Mouse (Mus musculus) thymus, postnatal 10 days (tissue): ENCODE measurements around the gene Pkd1.

Experiments used
- DNase-seq, 2 experiments: peaks; one replicate each; pipeline ENCODE4 v3.0.0; 2021; ENCODE audit warnings: low spot score in 2 of 2

Pkd1 gene

DNA sequence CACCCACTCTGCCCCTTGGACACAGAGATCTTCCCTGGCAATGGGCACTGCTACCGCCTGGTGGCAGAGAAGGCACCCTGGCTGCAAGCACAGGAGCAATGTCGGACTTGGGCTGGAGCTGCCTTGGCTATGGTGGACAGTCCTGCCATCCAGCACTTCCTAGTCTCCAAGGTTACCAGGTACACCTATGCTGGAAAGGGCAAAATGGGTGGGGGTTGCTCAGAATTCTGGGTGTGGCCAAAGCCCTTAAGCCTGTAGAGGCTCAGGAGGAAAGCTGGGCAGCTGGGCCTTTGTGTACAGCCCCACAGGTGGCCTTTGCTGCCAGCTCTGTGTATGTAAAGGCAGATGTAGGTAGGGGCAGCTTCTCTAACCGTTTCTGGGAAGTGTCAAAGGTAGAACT is 16.2 kb downstream of the Pkd1 start:
- DNase-seq = no peak

DNA sequence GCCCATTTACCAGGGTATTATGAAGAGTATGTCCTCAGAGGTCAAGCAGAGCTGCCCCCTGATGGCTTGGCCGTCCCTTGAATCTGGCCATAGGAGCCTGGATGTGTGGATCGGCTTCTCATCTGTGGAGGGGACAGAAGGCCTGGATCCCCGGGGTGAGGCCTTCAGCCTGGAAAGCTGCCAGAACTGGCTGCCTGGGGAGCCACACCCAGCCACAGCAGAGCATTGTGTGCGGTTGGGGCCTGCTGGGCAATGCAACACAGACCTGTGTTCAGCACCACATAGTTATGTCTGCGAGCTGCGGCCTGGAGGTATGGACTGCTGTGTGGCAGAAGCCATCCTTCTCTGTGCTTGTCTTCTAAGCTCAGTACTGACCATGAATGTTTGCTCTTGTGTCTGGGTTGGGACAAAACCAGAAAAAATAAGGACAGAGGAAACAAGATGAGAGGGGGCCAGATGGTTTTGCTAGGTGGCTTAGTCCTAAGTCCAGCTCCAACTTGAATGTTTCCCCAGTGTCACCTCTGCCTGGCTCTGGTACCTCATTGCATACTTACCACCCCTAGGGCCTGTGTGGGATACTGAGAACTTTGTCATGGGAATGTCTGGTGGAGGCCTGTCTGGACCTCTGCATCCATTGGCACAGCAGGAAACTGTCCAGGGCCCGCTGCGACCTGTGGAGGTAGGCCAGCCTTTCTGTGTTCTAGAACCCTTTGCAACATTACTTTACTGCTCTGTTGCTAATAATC is 17.6 kb downstream of the Pkd1 start:
- no peak for DNase-seq

DNA sequence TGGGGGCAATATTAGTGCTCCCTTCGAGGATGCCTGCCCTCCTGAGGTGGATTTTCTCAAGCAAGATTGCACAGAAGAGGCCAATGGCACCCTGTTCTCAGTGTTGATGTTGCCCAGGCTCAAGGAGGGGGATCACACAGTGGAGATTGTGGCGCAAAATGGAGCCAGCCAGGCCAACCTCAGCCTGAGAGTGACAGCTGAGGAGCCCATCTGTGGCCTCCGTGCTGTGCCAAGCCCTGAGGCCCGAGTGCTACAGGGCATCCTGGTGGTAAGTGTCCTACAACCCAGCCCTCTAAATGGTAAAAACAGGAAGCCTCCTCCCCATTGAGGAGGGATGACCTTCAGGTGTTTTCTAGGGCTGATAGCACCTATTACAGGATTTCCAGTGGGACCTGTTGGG is 20.2 kb downstream of the Pkd1 start:
- DNase-seq = no peak

DNA sequence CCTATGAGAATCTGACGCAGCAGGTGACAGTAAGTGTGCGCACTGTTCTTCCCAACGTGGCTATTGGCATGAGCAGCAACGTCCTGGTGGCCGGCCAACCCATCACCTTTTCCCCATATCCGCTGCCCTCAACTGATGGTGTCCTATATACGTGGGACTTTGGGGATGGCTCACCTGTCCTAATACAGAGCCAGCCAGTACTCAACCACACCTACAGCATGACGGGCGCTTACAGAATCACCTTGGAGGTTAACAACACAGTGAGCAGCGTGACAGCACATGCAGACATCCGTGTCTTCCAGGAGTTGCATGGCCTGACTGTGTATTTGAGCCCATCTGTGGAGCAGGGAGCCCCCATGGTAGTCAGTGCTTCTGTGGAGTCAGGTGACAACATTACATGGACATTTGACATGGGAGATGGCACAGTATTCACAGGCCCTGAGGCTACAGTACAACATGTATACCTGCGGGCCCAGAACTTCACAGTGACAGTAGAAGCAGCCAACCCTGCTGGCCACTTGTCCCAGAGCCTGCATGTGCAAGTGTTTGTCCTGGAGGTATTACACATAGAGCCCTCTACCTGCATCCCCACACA is 23.1 kb downstream of the Pkd1 start:
- no peak for DNase-seq

DNA sequence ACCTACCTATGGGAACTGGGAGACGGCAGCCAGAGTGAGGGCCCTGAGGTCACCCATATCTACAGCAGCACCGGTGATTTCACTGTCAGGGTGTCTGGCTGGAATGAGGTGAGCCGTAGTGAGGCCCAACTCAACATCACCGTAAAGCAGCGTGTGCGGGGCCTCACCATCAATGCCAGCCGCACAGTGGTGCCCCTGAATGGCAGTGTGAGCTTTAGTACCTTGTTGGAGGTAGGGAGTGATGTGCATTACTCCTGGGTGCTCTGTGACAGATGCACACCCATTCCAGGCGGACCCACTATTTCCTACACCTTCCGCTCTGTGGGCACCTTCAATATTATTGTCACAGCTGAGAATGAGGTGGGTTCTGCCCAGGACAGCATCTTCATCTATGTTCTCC is 24.2 kb downstream of the Pkd1 start:
- DNase-seq = no peak

DNA sequence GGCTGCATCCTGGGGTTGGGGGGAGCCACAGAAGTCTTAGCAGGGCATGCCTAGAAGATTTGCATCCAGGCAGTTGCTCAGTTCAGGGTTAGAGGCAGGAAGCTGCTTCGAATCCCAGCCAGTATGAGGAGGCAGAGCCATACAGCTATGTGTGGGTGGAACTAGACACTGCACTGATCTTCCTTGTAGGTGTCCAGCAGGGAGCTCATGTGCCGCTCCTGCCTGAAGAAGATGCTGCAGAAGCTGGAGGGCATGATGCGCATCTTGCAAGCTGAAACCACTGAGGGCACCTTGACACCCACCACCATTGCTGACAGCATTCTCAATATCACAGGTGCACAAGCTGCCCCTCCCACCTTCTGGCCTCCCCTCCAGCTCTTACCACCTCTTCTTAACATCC is 29.9 kb downstream of the Pkd1 start:
- DNase-seq = no peak

DNA sequence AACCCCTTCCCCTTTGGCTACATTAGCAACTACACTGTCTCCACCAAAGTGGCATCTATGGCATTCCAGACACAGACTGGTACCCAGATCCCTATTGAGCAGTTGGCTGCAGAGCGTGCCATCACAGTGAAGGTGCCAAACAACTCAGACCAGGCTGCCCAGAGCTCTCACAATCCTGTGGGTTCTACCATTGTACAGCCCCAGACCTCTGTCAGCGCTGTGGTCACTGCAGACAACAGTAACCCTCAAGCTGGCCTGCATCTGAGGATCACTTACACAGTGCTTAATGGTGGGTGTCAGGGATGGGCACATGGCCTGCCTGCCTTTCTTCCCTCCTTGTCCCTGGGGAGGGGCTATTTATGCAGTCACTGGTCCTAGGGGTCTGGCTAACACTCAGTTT is 30.7 kb downstream of the Pkd1 start:
- no peak for DNase-seq

DNA sequence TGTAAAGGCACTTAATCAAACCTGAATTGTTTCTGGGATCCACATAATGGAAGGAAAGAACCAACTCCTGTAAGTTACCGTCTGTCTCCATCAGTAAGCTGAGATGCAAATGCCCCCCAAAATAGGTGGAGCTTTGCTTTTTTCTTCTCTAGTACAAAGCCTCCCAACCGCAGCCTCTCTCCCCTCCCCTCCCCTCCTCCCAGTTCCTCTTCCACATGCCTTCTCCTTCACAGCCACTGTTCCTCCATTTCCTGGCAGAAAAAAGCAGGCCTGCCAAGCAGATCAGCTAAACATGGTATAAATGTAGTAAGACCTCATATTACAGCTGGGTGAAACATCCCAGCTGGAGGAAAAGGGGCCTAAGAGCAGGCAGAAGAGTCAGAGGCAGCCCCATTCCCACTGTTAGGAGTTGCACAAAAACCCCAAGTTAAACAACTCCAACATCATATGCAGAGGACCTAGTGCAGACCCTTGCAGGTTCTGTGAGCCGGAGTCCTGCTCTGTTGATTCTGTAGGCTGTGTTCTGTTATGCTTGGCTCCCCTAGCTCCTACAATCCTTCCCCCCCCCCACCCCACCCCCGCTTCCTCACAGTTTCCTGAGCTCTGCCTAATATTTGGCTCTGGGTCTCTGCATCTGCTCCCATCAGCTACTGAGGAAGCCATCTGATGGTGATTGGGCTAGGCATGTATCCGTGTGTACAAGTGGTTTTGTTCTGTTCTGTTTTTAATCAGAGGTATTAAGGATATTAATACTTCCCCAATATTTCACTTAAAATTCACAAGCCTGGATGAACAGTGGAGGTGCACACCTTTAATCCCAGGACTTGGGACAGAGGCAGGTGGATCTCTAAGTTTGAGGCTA is 34.2 kb downstream of the Pkd1 start:
- DNase-seq = no peak

DNA sequence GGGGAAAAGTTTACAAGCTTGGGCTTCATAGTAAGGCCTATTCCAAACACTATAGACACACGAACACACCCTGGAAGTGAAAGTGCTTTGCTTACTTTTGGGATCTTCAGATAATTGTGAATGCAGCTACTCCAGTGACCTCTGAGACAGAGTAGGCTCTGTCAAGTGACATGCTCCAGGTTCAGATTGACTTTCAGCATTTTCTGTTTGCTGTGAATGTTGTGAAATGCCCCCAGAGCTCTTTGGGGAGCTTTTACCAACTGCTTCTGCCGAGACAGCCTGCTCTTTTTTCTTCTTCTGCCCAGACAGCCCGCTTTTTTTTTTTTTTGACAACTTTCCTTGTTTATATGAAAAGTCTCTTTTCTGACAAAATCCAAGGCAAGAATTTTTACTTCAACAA is 34.9 kb downstream of the Pkd1 start:
- no peak for DNase-seq

DNA sequence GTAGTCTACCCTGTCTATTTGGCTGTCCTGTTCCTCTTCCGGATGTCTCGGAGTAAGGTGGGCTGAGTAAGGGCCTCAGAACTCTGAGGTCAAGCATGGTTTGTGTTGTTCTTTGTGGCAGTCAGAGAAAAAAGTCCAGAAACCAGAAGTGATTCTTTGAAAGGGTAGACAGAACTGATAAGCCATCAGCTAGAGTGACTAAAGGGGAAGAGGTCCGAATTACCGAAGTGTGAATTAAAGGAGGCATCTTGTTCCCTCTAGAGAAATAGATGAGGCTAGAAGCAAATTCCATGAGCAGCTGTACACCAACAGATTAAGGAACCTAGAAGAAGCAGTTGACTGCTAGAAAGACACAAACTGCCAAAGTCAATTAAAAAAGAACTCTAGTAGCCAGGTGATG is 36.9 kb downstream of the Pkd1 start:
- no peak for DNase-seq

DNA sequence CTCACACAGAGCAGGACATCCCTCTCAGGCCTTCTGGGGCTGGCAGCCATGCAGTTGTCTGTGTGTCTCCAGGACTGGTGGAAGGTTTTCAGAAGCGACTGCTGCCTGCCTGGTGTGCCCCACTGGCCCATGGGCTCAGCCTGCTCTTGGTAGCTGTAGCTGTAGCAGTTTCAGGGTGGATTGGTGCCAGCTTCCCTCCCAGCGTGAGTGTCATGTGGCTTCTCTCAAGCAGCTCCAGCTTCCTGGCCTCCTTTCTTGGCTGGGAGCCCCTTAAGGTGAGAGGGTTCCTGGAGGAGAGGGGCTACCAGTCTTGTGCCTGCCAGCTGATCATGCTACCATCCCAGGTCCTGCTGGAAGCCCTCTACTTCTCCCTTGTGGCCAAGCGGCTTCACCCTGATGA is 41.3 kb downstream of the Pkd1 start:
- DNase-seq = no peak

DNA sequence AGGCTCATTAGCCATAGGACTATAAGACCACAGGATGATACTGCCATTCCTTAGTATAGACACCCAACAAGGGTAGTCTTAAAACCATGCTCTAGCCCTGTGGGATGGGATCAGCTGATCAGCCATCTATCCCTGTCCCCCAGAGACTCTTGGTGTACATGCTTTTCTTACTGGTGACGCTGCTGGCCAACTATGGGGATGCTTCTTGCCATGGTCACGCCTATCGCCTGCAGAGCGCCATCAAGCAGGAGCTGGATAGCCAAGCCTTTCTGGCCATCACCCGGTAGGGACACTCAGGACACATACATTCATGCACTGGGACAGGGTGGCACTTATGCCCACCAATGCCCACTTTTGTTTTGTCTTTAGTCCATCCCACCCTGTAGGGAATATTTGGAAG is 42.1 kb downstream of the Pkd1 start:
- DNase-seq = no peak

DNA sequence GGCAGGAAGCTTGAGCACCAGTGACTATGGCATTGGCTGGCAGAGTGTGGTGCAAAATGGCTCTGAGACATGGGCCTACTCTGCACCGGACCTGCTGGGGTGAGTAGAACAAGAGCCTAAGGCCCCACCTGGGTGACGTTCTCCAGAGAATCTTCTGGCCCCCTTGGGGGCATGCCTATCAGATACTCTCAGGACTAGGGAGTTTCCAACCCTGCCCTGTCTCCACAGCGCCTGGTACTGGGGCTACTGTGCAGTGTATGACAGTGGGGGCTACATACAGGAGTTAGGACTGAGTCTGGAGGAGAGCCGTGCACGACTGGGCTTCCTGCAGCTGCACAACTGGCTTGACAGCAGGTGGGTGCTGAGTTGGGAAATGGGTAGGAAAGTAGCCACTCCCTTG is 43.6 kb downstream of the Pkd1 start:
- no peak for DNase-seq

DNA sequence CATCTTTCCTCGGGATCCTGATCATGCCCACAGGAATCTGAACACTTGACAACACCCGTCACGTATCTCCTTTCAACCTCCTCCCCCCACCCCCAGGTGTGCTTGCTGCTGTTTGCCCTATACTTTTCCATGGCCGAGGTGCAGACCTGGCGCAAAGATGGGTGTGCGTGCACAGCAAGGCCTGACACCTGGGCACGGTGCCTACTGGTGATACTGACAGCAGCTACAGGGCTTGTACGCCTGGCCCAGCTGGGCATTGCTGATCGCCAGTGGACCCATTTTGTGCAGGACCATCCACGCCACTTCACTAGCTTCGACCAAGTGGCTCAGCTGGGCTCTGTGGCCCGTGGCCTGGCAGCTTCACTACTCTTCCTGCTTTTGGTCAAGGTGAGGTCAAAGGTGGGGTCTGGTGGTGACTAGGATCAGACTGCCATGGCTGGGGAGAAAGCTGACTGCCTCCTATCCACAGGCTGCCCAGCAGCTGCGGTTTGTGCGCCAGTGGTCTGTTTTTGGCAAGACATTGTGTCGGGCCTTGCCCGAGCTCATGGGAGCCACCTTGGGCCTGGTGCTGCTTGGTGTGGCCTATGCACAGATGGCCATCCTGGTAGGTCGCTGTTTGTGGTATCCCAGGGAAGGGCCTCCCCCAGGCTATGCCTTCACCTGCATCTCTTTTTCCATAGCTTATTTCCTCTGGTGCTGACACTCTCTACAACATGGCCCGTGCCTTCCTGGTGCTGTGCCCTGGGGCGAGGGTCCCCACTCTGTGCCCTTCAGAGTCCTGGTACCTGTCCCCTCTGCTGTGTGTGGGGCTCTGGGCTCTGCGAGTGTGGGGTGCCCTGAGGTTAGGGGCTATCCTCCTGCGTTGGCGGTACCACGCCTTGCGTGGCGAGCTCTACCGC is 44.6 kb downstream of the Pkd1 start:
- DNase-seq = no peak

DNA sequence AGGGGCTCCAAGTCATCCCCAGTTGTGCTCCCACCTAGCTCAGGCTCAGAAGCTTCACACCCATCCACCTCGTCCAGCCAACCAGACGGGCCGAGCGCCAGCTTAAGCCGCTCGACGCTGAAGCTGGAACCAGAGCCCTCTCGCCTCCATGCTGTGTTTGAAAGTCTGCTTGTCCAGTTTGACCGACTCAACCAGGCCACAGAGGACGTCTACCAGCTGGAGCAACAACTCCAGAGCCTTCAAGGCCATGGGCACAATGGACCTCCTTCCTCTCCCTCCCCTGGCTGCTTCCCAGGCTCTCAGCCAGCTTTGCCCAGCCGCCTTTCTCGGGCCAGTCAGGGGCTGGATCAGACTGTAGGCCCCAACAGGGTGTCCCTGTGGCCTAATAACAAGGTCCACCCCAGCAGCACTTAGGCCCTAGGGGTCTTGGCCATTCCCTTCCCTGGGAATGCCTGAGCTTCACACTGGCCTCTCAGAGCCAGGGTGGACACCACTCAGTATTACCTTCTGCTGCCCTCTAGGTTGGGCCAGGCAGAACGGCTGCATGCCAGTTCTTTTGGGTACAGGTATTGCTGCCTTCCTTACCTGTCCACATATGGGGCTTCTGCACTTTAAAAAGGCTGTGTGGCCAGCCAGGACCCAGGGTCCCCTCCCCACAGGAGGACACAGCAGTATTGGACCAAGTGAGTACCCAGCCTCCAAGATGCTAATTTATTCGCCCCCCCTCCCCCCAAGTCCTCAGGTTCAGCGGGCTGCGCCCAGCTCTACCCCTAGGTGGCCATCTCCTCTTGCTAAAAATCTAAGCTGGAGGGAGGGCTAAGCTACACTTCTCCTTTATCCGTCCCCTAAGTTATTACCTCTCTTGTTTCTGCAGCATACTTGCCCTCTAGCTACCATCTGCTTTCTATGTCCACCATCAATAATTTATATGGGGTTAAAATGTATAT is 45.8 kb downstream of the Pkd1 start:
- DNase-seq = no peak

DNA sequence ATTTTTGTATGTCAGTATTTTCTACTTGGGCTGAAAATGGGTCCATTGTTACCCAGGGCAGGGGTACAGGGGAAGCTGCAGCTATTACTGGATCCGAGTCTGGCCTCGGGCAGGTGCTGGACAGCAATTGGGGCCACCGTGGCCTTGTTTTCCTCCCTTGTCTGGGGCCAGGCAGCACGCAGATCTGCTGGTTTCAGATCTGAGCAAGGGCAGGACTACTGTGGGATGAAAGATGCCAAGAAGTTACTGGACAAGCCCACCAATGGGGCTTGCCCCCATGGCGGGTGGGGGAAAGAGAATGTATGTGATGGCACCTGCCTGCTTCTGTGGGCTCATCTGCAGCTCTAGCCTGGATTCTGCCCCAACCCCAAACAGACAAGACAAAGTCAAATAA is 46.4 kb downstream of the Pkd1 start:
- no peak for DNase-seq

DNA sequence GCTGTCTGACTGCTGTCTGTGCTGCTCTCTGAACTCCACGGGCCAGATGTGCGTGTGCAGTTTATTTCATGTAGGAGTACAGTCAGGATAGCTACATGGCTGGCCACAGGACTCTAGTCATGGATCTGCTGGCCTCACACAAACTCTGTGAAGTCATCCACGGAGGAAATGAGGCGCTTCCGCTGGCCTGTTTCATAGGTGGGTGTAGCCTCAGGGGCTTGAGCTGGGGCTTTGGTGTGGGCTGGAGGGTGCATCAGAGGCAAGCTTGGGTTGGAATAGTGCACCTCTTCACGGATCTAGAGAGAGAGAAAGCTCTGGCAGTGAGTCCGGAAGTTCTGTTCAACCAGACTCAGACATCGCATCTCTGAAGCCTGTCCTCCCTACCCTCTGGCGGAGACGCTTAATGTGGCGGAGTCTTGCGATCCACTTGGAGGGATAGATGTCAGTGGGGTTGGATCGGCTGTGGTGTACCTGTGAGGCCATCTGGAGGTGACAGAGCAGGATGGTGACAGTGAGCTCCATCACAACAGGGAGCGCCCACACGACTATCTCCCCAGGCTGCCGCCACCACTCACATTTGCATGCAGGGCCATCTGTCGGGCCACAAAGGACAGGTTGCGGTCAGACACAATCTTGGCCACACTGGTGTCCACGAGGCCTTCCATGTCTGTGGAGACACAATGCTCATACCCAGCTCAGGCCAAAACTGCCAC is 47.0 kb downstream of the Pkd1 start:
- DNase-seq = no peak

DNA sequence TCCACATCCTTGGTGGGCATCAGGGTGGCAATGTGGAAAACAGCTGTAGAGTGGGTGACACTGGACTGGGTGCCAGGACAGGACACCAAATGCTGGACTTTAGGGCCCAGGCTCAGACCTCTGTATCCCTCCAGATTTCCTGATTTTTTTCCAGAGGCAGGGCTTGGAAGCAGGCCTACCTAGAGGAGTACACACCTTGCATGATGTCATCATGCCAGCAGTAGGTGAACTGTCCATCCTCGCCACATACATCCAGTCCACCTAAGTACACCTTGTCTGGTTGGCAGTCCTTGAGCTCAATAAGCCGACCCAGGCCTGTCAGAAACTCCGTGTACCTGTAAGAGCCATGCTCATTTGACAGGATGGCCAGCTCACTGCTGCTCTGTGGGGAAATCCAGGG is 48.4 kb downstream of the Pkd1 start:
- no peak for DNase-seq

DNA sequence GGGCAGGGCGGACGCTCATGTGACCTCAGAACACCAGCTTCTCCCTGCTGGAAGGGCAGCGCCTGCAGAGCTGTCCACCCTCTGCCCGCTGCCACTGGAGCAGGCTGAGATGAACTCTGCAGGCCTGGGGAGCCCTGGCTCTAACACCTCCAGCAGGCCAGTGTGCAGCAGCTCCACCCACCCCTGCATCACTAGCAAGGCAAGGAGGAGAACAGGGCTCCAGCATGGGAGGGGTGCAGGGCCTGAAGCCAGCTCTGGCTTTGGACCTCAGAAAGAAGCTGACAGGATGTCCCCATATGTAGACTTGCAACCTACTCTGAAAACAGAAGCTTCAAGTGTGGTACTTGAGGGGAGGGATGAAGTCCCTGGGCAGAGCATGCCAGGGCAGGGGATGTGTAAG is 50.9 kb downstream of the Pkd1 start:
- no peak for DNase-seq

DNA sequence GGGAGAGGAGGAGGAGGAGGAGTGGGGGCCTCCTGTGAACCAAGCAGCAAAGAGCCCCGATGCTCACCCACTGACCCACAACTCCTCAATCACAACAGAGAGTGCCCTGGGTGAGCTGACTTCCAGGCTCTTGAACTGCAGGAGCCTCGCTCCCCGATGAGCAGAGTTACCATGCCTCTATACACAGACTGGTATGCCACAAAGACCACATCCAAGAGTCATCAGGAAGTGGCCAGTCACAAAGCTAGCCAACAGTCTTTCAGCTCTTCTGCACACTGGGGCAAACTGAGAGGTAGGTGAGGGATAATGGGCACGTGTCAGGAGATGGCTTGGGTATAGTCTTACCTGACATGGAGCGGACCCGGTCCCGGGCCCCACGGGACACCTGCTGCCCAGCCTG is 54.3 kb downstream of the Pkd1 start:
- no peak for DNase-seq
